Mouse (Mus musculus): ENCODE data around the gene Fgf9. TPM values are rescaled to one million over a fixed set of nuclear protein-coding genes. Genes with fewer than 3 reads are reported as not detected.

Gene Fgf9
- total RNA-seq, 2 experiments from 2014 or later: 7.1 TPM

Other genes starting within 250 kb of the Fgf9 start
- gene Ska3, start 244.4 kb upstream of the Fgf9 start, total RNA-seq (2021): under 1 TPM in 1 of 2 experiments, not detected in 1; 0.22 TPM
- 10 to 100 TPM; 70.8 to 77.3 TPM for gene Mrpl57, start 244.3 kb upstream of the Fgf9 start, total RNA-seq (2021)
- gene Zdhhc20, start 180.3 kb upstream of the Fgf9 start, total RNA-seq (2021): 1 to 10 TPM; 5.8 to 8.0 TPM
- 10 to 100 TPM; 77.3 to 83.5 TPM for gene Micu2, start 71.3 kb upstream of the Fgf9 start, total RNA-seq (2021)